Mouse (Mus musculus) lung, postnatal 0 days (tissue): Measurements from ENCODE around the gene Cux1. TPM values are rescaled to one million over a fixed set of nuclear protein-coding genes. Genes with fewer than 3 reads are reported as not detected.

Experiments used
- ATAC-seq: fragments of 200-750 bp; cut with Nextera tagmentation; 2 replicates; pipeline ENCODE4 v1.8.0; 2017; ENCODE audit warnings: moderate library complexity
- DNase-seq: peaks from one replicate; pipeline ENCODE4 v3.0.0-alpha.2; 2016; ENCODE audit warnings: low spot score
- H3K27ac ChIP-seq: fragments of 300-500 bp; sonication (generic); 2 replicates; pipeline ENCODE4 v1.5.1; 2014; ENCODE audit warnings: antibody characterized with exemption, mild to moderate bottlenecking, low read length, mixed read lengths
- H3K27me3 ChIP-seq: fragments of 300-500 bp; sonication (generic); replicated peaks from 2 replicates; pipeline ENCODE4 v1.6.1; 2014; ENCODE audit warnings: low read length, mixed read lengths; ENCODE audit not compliant: insufficient read depth
- H3K36me3 ChIP-seq: fragments of 300-500 bp; sonication (generic); 2 replicates; pipeline ENCODE4 v1.6.1; 2014; ENCODE audit warnings: low read length, mixed read lengths; ENCODE audit not compliant: insufficient read depth
- H3K4me1 ChIP-seq: fragments of 300-500 bp; sonication (generic); 2 replicates; pipeline ENCODE4 v1.6.1; 2014; ENCODE audit warnings: antibody characterized with exemption, low read depth, low read length, mixed read lengths; ENCODE audit not compliant: insufficient read depth
- H3K4me2 ChIP-seq: fragments of 300-500 bp; sonication (generic); replicated peaks from 2 replicates; pipeline ENCODE4 v1.6.1; 2014; ENCODE audit warnings: low read depth, mild to moderate bottlenecking, low read length, moderate library complexity, mixed read lengths
- H3K4me3 ChIP-seq: fragments of 300-500 bp; sonication (generic); 2 replicates; pipeline ENCODE4 v1.5.1; 2014; ENCODE audit warnings: low read depth, low read length
- H3K9ac ChIP-seq: fragments of 300-500 bp; sonication (generic); replicated peaks from 2 replicates; pipeline ENCODE4 v1.6.1; 2014; ENCODE audit warnings: low read depth, mild to moderate bottlenecking
- H3K9me3 ChIP-seq: fragments of 300-500 bp; sonication (generic); 2 replicates; pipeline ENCODE4 v1.6.1; 2016; ENCODE audit warnings: low read length, mixed read lengths
- CTCF ChIP-seq: IDR thresholded peaks from 2 replicates; pipeline ENCODE4 v1.5.1; 2016; ENCODE audit warnings: antibody characterized with exemption, mild to moderate bottlenecking
- EP300 ChIP-seq: IDR thresholded peaks from 2 replicates; pipeline ENCODE4 v1.6.1; 2016; ENCODE audit warnings: antibody characterized with exemption, mild to moderate bottlenecking, control low read depth
- WGBS: fragments of 180-500 bp; shearing (Covaris S2); extraction: QIAGEN DNeasy Blood & Tissue Kit; methylation state at CpG from one replicate; pipeline ENCODE4 v1.1.7; 2014; 5-methylcytosine and 5-hydroxymethylcytosine counted together
- polyA plus RNA-seq: library from polyadenylated mRNA; unstranded; fragments of >200 nt; fragmentation: Nextera tagmentation; extraction: Ambion mirVana; gene quantifications from 2 replicates; pipeline ENCODE4 v1.2.1, GENCODE M21; 2015

The Cux1 gene
- 68.5 and 74.0 TPM in 2 replicates for polyA plus RNA-seq

GRCm38 (mm10) chr5:136567176-136568025 is at the start of gene Cux1:
Gene Cux1, minus strand, starts transcription at chr5:136567490.
- H3K4me1 ChIP-seq = no peaks in the 10 kb centered on the region
- H3K4me2 ChIP-seq = peak within 1 kb of the TSS; percentile 100
- H3K27ac ChIP-seq = peak within 1 kb of the TSS; percentile 94
- no peaks in the 10 kb centered on the region for H3K27me3 ChIP-seq
- ATAC-seq (peak; percentile 82), DNase-seq (peak; percentile 96)
- H3K36me3 ChIP-seq = no peaks in the 10 kb centered on the region
- no peak for TF ChIP-seq EP300
- TF ChIP-seq CTCF = peak; percentile 51
- no peaks in the 10 kb centered on the region for H3K9me3 ChIP-seq
- H3K9ac ChIP-seq = peak within 1 kb of the TSS; percentile 85
- WGBS = under 1% methylated on average over 64 of the region's 103 CpGs
- peak within 1 kb of the TSS; percentile 99 for H3K4me3 ChIP-seq

GRCm38 (mm10) chr5:136612391-136612790 is 45.1 kb upstream of the Cux1 start:
- H3K9me3 ChIP-seq = no peaks in the 10 kb centered on the region
- no peak for TF ChIP-seq EP300
- no peak for TF ChIP-seq CTCF
- ATAC-seq = no peak
- no peaks in the 10 kb centered on the region for H3K4me1 ChIP-seq
- no peaks in the 10 kb centered on the region for H3K27me3 ChIP-seq
- DNase-seq = no peak
- no peak overlapping the region for H3K27ac ChIP-seq
- H3K4me2 ChIP-seq = no peak overlapping the region
- WGBS = 68% methylated on average over 1 of the region's 1 CpGs
- no peaks in the 10 kb centered on the region for H3K36me3 ChIP-seq
- H3K4me3 ChIP-seq = no peak overlapping the region
- H3K9ac ChIP-seq = no peak overlapping the region

GRCm38 (mm10) chr5:136608814-136609434 is 41.6 kb upstream of the Cux1 start:
- 40% methylated on average over 6 of the region's 6 CpGs for WGBS

GRCm38 (mm10) chr5:136605144-136605543 is 37.9 kb upstream of the Cux1 start:
- WGBS = 48% methylated on average over 11 of the region's 11 CpGs
- no peak for DNase-seq
- H3K9ac ChIP-seq = no peak overlapping the region
- H3K9me3 ChIP-seq = no peaks in the 10 kb centered on the region
- H3K27me3 ChIP-seq = no peaks in the 10 kb centered on the region
- no peak for ATAC-seq
- no peak overlapping the region for H3K4me3 ChIP-seq
- TF ChIP-seq CTCF = no peak
- TF ChIP-seq EP300 = no peak
- H3K4me2 ChIP-seq = no peak overlapping the region
- H3K36me3 ChIP-seq = no peaks in the 10 kb centered on the region
- no peak overlapping the region for H3K27ac ChIP-seq
- H3K4me1 ChIP-seq = no peaks in the 10 kb centered on the region

More at GRCm38 (mm10) chr5:136608814-136609434, 41.6 kb upstream of the Cux1 start:
- H3K36me3 ChIP-seq = no peaks in the 10 kb centered on the region
- DNase-seq (peak; percentile 89), ATAC-seq (peak; percentile 97)
- H3K27me3 ChIP-seq = no peaks in the 10 kb centered on the region
- TF ChIP-seq CTCF = no peak
- TF ChIP-seq EP300 = peak; percentile 79
- no peak overlapping the region for H3K9ac ChIP-seq
- no peak overlapping the region for H3K4me3 ChIP-seq
- no peak overlapping the region for H3K27ac ChIP-seq
- no peaks in the 10 kb centered on the region for H3K4me1 ChIP-seq
- no peak overlapping the region for H3K4me2 ChIP-seq
- no peaks in the 10 kb centered on the region for H3K9me3 ChIP-seq

GRCm38 (mm10) chr5:136603176-136603964 is 36.1 kb upstream of the Cux1 start:
- H3K9ac ChIP-seq = no peak overlapping the region
- WGBS = 76% methylated on average over 13 of the region's 13 CpGs
- H3K4me1 ChIP-seq = no peaks in the 10 kb centered on the region
- no peaks in the 10 kb centered on the region for H3K27me3 ChIP-seq
- no peaks in the 10 kb centered on the region for H3K9me3 ChIP-seq
- no peak for DNase-seq
- TF ChIP-seq EP300 (no peak), CTCF (no peak)
- H3K36me3 ChIP-seq = no peaks in the 10 kb centered on the region
- H3K27ac ChIP-seq = no peak overlapping the region
- ATAC-seq = no peak
- no peak overlapping the region for H3K4me2 ChIP-seq
- H3K4me3 ChIP-seq = no peak overlapping the region

- H3K4me2 ChIP-seq = no peak overlapping the region
- DNase-seq (no peak), ATAC-seq (no peak)
- no peak overlapping the region for H3K9ac ChIP-seq
- H3K27ac ChIP-seq = no peak overlapping the region
- no peaks in the 10 kb centered on the region for H3K27me3 ChIP-seq
- TF ChIP-seq CTCF = no peak
- no peak for TF ChIP-seq EP300
- 75% methylated on average over 5 of the region's 5 CpGs for WGBS
- H3K4me1 ChIP-seq = no peaks in the 10 kb centered on the region
- no peaks in the 10 kb centered on the region for H3K36me3 ChIP-seq
- no peaks in the 10 kb centered on the region for H3K9me3 ChIP-seq
- no peak overlapping the region for H3K4me3 ChIP-seq
These were observed 33.2 kb upstream of the Cux1 start for GRCm38 (mm10) chr5:136600511-136600910.
